Mouse (Mus musculus) left cerebral cortex, postnatal 25 days (tissue): ENCODE data around the gene Ccdc65. TPM values are rescaled to one million over a fixed set of nuclear protein-coding genes. Genes with fewer than 3 reads are reported as not detected.

Experiments used
- DNase-seq, 2 experiments: peaks; one replicate each; pipeline ENCODE4 v3.0.0; 2022; ENCODE audit warnings: low spot score in 2 of 2, mixed read lengths in 1 of 2
- intact Hi-C: fragments of 180-260 bp; cut with DNase I; formaldehyde crosslinking; loops from one replicate; pipeline ENCODE4 v1.15.1; 2025
- total RNA-seq, 2 experiments: library from RNA; stranded (reverse); gene quantifications; 2 replicates each; pipeline ENCODE4 v1.2.3; 2021

The Ccdc65 gene
- total RNA-seq: 10 to 100 TPM in 1 of 2 experiments, 1 to 10 TPM in 1; 9.8 to 11.4 TPM

DNA sequence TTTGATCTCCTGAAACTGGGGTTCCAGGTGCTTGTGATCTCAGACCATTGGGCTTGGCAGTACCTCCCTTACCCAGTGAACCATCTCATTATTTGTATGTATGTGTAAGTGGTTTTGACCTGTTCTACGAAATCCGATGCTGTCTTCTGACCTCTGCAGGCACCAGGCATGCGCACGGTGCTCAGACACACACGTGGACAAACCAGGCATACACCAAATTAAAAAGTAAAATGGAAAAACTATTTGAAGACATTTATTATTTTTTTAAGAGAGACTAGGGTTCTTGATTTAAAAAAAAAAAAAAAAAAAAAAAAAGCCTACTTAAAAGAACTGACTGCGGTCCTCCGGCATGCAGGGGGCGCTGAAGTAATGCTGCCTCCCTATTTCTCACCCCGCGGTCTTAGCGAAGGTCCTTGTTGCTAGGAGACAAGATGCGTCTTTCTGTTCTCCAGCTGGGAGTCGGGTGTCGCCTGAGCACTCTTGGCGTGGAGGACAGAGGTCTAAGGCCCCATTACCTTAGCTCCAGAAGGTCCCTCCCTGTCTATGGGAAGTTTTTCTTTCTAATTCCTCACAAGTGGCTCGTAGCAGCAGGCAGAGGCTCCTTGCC, at the start of gene Ccdc65:
Gene Ccdc65, plus strand, starts transcription at position 442 of the 607 bp plus-strand sequence.
- intact Hi-C loops: no loop called here
- DNase-seq: peak; percentile 85 to 94

- DNase-seq: peak in 1 of 2 experiments; percentile 21
- intact Hi-C loops: loop anchor here (2.0 to 5.0 kb wide), 2 partner anchors 27 to 140 kb away; no protein-coding TSS in a partner anchor
Observed at GRCm38 (mm10) chr15:98662198-98662566, 45.8 kb upstream of the Ccdc65 start.

- intact Hi-C loops: loop anchor here (1.0 to 5.0 kb wide), 3 partner anchors 28 to 139 kb away; no protein-coding TSS in a partner anchor
- DNase-seq: peak; percentile 98
Observed at GRCm38 (mm10) chr15:98662567-98663545, 45.2 kb upstream of the Ccdc65 start, which contains the start of gene Ddx23. Ddx23 (minus strand) TSS chr15:98662894.

- intact Hi-C loops: loop anchor here (5.0 kb wide), 1 partner anchor 138 kb away; no protein-coding TSS in a partner anchor
- DNase-seq: no peak
Observed at GRCm38 (mm10) chr15:98664042-98664907, 43.7 kb upstream of the Ccdc65 start.

- no peak for DNase-seq
- intact Hi-C loops: no loop called here
Observed at GRCm38 (mm10) chr15:98672592-98672991, 35.4 kb upstream of the Ccdc65 start.

- DNase-seq: no peak
- intact Hi-C loops: no loop called here
Observed at GRCm38 (mm10) chr15:98673732-98674131, 34.3 kb upstream of the Ccdc65 start.

- intact Hi-C loops: no loop called here
- DNase-seq: peak in 1 of 2 experiments; percentile 62
Observed at GRCm38 (mm10) chr15:98674284-98674993, 33.6 kb upstream of the Ccdc65 start.

DNA sequence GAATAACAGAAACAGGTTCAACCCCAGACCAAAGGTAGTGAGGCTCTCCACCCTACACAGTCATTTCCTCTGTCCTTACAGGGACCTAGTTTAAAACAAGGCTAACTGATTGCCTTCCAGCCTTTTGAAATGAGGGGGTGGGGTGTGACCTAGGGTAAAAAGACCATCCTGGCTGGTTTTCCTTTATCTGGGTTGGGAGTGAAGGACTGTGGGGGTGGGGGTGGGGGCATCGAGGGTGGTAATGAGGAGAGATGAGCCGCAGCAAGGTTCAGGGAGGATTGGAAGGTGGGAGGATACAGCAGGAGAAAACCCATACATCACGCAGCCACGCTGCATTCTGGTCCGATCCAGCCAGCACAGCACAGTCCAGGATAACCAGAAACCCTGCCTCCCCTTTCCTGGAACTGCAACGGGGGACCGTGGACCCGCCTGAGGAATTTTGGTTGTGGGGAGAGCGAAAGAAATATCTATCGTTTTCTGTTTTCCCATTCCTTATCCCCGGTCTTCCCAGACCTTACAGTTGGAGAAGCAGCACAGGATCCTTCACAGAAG, 32.9 kb upstream of the Ccdc65 start:
- intact Hi-C loops: no loop called here
- DNase-seq: peak; percentile 30 to 54

GRCm38 (mm10) chr15:98675634-98676250, 32.3 kb upstream of the Ccdc65 start:
- DNase-seq: peak in 1 of 2 experiments; percentile 40
- intact Hi-C loops: loop anchor here (2.0 kb wide), 2 partner anchors 15 to 23 kb away; no protein-coding TSS in a partner anchor

DNA sequence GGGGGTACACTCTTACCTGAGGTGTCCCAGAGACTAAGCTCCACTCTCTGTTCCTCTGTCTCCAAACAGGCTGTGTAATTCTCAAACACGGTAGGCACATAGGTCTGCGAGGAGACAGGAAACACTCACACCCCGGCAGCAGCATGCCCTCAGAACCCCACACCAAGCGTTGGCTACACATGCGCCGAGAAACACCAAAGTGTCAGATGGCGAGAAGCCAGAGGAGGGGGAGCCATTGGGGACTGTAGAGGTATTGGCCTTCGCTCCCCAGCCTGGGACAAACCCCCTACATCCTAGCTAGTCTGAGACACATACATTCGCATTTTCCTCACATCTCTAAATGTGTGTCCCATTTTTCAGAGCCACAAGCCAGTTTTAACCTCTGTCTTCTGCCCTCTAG, 31.5 kb upstream of the Ccdc65 start:
- intact Hi-C loops: loop anchor here (2.0 kb wide), 2 partner anchors 14 to 22 kb away; no protein-coding TSS in a partner anchor
- no peak for DNase-seq

GRCm38 (mm10) chr15:98676940-98677728, 30.9 kb upstream of the Ccdc65 start, which contains the start of gene Rnd1:
Rnd1 (minus strand) TSS chr15:98677461.
- DNase-seq: peak; percentile 88 to 96
- intact Hi-C loops: loop anchor here (2.0 kb wide), 2 partner anchors 14 to 22 kb away; no protein-coding TSS in a partner anchor

- intact Hi-C loops: loop anchor here (2.0 kb wide), 2 partner anchors 13 to 21 kb away; no protein-coding TSS in a partner anchor
- DNase-seq: no peak
Observed at GRCm38 (mm10) chr15:98677977-98678376, 30.0 kb upstream of the Ccdc65 start.

DNA sequence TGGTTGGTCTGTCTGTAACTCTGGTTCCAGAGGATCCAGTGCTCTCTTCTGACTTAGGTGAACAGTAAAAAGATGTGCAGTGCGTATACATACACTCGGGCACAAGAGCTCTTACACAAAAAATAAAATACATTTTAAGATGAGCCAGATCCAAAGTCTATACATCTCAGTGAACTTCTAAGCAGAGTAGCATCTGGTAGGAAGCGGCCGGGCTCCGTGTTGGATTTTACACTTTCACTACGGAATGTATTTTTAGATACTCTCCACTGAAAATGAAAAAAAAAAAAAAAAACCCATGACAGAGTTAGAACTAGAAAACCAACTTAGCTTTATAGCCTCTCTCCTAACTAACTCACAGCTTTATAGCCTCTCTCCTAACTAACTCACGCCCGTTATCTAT, 27.3 kb upstream of the Ccdc65 start:
- intact Hi-C loops: no loop called here
- peak in 1 of 2 experiments; percentile 62 for DNase-seq

DNA sequence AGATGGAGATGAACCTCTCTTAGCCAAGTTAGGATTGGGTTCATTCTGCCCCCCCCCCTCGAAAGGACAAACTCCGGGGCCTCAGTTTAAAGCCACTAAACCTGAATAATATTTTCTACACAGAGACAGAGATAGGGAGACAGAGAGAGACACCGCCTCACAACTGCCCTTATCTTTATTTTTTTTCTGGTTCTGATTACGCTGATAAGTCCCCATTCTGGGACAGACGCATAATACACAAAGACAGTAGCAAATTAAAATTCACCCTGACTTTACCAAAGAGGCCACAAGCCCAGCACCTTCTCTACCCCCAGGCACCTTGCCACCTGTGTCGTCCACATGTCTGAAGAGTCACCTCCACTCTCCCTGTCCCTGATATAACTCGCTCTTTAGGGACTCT, 26.4 kb upstream of the Ccdc65 start:
- intact Hi-C loops: no loop called here

DNA sequence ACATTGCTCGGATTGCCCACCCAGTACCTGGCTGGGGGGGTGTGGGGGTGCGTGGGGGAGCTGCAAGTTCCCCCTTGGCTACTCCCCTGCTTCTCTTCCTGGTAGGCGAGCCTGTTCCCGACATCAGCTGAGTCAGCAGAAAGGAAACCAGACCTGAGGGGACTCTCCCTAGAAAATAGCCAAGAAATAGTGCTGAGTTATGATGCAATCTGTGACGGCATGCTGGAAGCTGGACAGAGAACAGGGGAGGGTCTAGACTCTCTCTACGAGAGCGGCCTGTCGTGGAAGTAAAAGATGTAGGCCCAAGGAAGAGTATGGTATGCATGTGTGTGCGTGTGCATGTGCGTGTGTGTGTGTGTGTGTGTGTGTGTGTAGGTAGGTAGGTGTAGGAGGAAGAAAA, 24.8 kb upstream of the Ccdc65 start:
- DNase-seq: no peak
- intact Hi-C loops: no loop called here

More for the DNA sequence above, 26.4 kb upstream of the Ccdc65 start:
- DNase-seq: no peak

GRCm38 (mm10) chr15:98683746-98684145, 24.3 kb upstream of the Ccdc65 start:
- no peak for DNase-seq
- intact Hi-C loops: no loop called here

DNA sequence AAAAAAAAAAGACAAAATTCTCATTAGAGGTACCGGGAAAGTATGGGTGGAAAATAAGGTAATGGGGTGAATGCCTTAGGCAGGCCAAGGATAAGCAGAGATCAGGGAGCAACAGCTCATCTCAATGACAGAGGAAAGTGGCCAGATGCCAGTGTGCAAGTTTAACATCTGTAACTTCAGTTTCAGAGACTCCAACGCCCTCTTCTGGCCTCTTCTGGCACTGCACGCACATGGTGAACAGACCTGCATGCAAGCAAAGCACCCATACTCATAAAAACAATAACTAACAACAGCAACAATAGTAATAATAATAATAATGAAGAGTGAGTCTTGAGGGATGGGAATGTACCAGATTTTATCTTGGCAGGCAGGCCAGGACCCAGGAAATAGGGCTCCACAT, 22.1 kb upstream of the Ccdc65 start:
- DNase-seq: no peak
- intact Hi-C loops: no loop called here
